Mouse (Mus musculus): ENCODE results near the gene Efnb3. TPM values are rescaled to one million over a fixed set of nuclear protein-coding genes. Genes with fewer than 3 reads are reported as not detected.
A peak's percentile ranks its signal among the peaks of the same experiment; 100 is the strongest.

Gene Efnb3
- polyA plus RNA-seq, 1 experiment from 2014 or later: 106 TPM

DNA sequence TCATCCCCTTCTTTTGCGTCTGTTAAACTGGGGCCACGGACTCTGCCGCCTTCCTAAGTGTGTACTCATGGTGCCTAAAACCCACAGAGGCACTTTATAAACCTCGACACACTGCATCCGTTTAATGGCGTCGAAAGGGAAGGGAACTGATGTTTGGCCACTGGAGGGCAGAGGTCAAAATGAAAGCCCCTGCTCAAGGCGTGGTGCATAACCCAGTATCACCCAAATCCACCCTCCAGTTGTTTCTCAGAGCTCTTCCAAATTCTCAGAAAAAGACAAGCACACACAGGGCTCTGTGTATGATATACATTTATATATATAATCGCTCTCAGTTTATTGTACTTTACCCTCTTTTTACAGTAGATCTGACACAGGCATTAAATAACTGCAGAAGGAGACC, 39.4 kb upstream of the Efnb3 start:
- peak overlapping the region; percentile 7; the same call in 1 of the 2 replicates for H3K4me2 ChIP-seq (replicated peaks)
- no peak overlapping the region for H3K9ac ChIP-seq
- no peaks in the 10 kb centered on the region for H3K36me3 ChIP-seq
- H3K4me3 ChIP-seq: no peak overlapping the region
- no peak for ATAC-seq (ENCODE audit: low FRiP score)
- peaks cover 26% of the 10 kb centered on the region for H3K4me1 ChIP-seq
- 0 out of 2 replicates have a peak, but pooled peaks cover 3% of the 10 kb centered on the region for H3K27me3 ChIP-seq
- WGBS: 8% methylated on average over 9 of the region's 9 CpGs
- H3K27ac ChIP-seq: peak overlapping the region; percentile 56; the same call in 1 of the 2 replicates
- H3K9me3 ChIP-seq (replicated peaks): no peaks in the 10 kb centered on the region

DNA sequence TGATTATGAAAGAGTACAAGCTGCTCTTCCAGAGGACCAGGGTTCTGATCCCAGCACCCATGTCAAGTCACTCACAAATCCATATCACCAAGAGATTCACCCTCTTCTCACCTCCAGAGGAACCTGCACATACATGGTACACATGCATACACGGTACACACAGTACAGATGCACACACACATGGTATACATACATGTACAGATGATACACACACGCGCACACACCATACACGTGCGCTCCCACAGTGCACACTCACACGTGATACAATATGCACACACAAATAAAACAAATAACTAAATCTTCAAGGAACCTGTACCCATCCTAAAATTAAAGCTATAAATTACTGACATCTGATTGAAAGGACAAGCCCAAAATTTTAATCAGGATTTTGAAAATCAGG, 34.8 kb upstream of the Efnb3 start:
- Histone ChIP-seq H3K4me2 (replicated peaks) (no peak overlapping the region), H3K27ac (no peak overlapping the region), H3K27me3 (no peaks in the 10 kb centered on the region), H3K36me3 (peaks cover 30% of the 10 kb centered on the region), H3K4me3 (no peak overlapping the region), H3K9me3 (replicated peaks) (no peaks in the 10 kb centered on the region), H3K4me1 (peaks cover 5% of the 10 kb centered on the region), H3K9ac (no peak overlapping the region)
- ATAC-seq (ENCODE audit: low FRiP score): no peak
- 95% methylated on average over 6 of the region's 6 CpGs for WGBS

DNA sequence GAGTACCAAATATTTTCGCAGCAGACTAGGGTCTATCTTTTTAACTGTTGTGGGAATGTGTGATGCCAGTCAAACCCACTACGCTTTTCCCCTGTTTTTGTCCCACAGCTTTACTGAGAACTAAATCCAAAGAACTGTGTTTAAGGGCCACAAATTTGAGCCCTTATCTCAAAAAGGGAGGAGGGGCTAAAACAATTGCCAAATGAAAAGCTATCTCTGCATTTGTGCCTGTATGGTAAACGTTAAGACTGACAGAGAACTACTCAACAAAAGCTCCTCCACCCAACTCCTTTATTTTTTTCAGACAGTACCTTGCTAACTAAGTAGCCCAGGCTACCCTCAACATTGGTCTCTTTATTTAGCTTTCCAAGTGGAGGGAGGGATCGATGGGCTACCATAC, 32.8 kb upstream of the Efnb3 start:
- no peak overlapping the region for H3K9ac ChIP-seq
- ATAC-seq (ENCODE audit: low FRiP score): no peak
- no peak overlapping the region for H3K4me2 ChIP-seq (replicated peaks)
- no peak overlapping the region for H3K27ac ChIP-seq
- peaks cover 50% of the 10 kb centered on the region for H3K36me3 ChIP-seq
- H3K4me3 ChIP-seq: no peak overlapping the region
- no peaks in the 10 kb centered on the region for H3K27me3 ChIP-seq
- H3K9me3 ChIP-seq (replicated peaks): no peaks in the 10 kb centered on the region
- H3K4me1 ChIP-seq: no peaks in the 10 kb centered on the region
- WGBS: 87% methylated on average over 4 of the region's 4 CpGs

DNA sequence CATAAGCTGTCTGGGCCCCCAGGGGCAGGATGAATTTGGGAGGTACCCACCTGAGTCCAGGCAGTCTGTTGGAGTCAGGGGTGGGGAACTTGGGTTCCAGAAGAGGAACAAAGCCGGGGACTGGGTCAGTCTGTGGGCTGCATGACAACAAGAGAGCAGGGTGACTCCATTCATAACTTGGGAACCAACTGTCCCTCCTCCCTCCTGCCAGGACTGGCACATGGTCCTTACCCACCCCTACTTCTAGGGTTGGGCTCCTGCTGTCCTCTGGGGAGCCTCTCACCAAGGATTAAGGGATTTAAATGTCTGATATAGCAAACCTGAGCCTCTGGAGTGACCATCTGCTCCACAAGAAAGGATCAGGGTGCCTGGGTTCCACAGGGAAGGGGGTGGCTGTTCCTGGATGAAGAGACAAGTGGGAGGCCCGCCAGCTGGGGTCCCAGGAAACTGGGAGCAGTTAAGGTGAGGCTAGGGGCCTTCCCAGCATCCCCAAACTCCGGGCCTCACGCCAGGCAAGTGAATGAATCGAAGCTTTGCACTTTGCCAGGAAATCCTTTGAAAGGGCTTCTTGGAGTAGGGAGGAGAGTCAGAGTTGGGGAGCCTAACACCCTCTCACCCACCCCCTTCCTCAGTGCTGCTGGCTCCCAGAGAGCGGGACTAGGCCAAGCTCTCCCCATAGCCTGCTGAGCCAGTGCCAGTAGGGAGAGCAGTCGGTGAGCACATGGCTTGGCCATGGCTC, 32.1 kb upstream of the Efnb3 start:
- Histone ChIP-seq H3K4me2 (replicated peaks) (no peak overlapping the region), H3K4me3 (no peak overlapping the region), H3K4me1 (no peaks in the 10 kb centered on the region), H3K9me3 (replicated peaks) (no peaks in the 10 kb centered on the region), H3K27ac (0 out of 2 replicates have a peak overlapping the region, but pooled peaks have one; percentile 23), H3K27me3 (no peaks in the 10 kb centered on the region), H3K9ac (no peak overlapping the region), H3K36me3 (peaks cover 58% of the 10 kb centered on the region)
- 85% methylated on average over 7 of the region's 7 CpGs for WGBS
- ATAC-seq (ENCODE audit: low FRiP score): no peak

DNA sequence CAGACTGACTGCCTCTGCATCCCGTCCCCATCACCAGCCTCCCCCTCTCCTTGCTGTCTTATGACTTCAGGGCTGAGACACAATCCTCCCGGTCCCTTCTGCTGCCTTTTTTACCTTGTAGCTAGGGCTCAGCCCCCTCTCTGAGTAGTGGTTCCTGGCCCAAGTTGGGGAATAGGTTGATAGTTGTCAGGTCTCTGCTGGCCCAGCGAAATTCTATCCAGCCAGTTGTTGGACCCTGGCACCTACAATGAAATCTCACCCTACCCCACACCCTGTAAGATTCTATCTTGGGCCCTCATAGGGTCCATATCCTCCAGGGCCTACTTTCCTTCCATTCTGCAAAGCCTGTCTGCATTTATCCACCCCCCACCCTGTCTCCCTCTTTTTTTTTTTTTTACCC, 31.4 kb upstream of the Efnb3 start:
- Histone ChIP-seq H3K4me2 (replicated peaks) (no peak overlapping the region), H3K4me1 (no peaks in the 10 kb centered on the region), H3K9ac (no peak overlapping the region), H3K9me3 (replicated peaks) (no peaks in the 10 kb centered on the region), H3K36me3 (peaks cover 64% of the 10 kb centered on the region), H3K4me3 (no peak overlapping the region), H3K27ac (no peak overlapping the region), H3K27me3 (no peaks in the 10 kb centered on the region)
- ATAC-seq (ENCODE audit: low FRiP score): no peak
- WGBS: 86% methylated on average over 3 of the region's 3 CpGs

DNA sequence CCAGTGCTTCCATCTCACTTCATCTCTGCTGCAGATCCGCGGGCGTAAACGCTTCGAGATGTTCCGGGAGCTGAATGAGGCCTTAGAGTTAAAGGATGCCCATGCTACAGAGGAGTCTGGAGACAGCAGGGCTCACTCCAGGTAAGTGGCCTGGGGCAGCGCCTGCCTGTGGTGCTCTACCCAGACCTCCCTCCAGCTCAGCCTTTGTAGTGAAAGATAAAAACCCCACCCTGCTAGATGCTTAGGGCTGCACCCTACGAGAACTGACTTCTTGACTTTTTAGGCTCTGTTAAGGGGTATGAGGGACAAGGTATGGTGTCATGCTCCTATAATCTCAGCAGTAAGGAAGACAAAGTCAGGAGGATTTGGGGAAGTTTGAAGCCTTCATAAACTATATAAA, 30.6 kb upstream of the Efnb3 start:
- no peaks in the 10 kb centered on the region for H3K4me1 ChIP-seq
- no peak overlapping the region for H3K4me3 ChIP-seq
- no peak overlapping the region for H3K9ac ChIP-seq
- 97% methylated on average over 8 of the region's 8 CpGs for WGBS
- no peak for ATAC-seq (ENCODE audit: low FRiP score)
- H3K4me2 ChIP-seq (replicated peaks): no peak overlapping the region
- H3K9me3 ChIP-seq (replicated peaks): no peaks in the 10 kb centered on the region
- H3K36me3 ChIP-seq: peaks cover 64% of the 10 kb centered on the region
- H3K27me3 ChIP-seq: no peaks in the 10 kb centered on the region
- no peak overlapping the region for H3K27ac ChIP-seq

DNA sequence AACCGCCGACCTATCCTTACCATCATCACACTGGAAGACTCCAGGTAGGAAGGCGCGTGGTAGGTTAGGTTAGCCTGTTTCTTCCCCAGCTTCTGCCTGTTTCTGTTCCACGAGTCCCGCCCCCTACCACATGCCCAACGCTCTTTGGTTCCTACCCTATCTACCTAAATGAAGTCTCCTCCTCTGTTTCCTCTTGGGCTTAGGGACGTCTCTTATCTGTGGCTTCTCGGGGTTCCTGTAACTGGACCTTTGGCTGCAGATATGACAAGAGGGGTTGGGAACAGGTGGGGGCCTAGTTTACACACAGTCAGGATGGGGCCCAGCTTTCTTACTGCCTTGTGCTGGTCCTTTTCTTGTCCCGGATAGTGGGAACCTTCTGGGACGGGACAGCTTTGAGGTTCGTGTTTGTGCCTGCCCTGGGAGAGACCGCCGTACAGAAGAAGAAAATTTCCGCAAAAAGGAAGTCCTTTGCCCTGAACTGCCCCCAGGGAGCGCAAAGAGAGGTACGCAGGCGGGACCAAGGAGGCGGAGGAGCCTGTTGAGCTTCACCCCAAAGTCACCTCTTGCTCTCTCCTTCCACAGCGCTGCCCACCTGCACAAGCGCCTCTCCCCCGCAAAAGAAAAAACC, 29.3 kb upstream of the Efnb3 start:
- no peaks in the 10 kb centered on the region for H3K4me1 ChIP-seq
- 93% methylated on average over 22 of the region's 22 CpGs for WGBS
- H3K9ac ChIP-seq: no peak overlapping the region
- H3K4me2 ChIP-seq (replicated peaks): no peak overlapping the region
- H3K27me3 ChIP-seq: no peaks in the 10 kb centered on the region
- H3K9me3 ChIP-seq (replicated peaks): no peaks in the 10 kb centered on the region
- no peak overlapping the region for H3K4me3 ChIP-seq
- ATAC-seq (ENCODE audit: low FRiP score): no peak
- H3K36me3 ChIP-seq: peaks cover 64% of the 10 kb centered on the region
- no peak overlapping the region for H3K27ac ChIP-seq

DNA sequence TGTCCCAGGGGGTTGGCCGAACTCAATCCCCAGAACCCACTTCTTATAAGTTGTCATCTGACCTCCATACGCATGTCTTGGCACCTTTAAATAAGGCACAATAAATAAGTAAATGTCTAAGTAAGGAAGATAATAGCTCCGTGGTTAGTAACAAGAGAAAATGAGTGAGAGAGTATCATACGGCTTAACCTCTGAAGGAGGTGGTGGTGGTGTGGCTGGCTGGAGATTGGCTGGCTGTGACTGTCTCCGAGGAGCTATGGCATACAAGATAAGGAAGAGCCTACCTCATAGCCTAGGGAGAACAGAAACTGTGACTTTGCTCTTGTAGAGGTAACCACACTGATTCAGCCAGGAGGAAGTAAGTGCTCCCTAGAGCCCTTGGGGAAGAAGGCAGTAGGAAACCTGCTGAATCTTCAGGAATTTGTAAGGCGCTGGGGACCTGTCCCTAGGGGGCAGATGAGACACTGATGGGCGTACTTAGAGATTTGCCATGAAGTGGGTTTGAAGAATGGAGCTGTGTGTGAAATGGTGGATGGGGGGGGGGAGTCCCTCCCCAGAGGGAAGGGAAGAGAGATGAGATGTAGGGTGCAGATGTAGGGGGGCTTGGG, 25.8 kb upstream of the Efnb3 start:
- H3K9me3 ChIP-seq (replicated peaks): no peaks in the 10 kb centered on the region
- no peak overlapping the region for H3K4me3 ChIP-seq
- no peaks in the 10 kb centered on the region for H3K27me3 ChIP-seq
- no peak for ATAC-seq (ENCODE audit: low FRiP score)
- no peak overlapping the region for H3K4me2 ChIP-seq (replicated peaks)
- H3K36me3 ChIP-seq: peaks cover 44% of the 10 kb centered on the region
- 80% methylated on average over 7 of the region's 7 CpGs for WGBS
- no peak overlapping the region for H3K27ac ChIP-seq
- no peak overlapping the region for H3K9ac ChIP-seq
- H3K4me1 ChIP-seq: peaks cover 9% of the 10 kb centered on the region

DNA sequence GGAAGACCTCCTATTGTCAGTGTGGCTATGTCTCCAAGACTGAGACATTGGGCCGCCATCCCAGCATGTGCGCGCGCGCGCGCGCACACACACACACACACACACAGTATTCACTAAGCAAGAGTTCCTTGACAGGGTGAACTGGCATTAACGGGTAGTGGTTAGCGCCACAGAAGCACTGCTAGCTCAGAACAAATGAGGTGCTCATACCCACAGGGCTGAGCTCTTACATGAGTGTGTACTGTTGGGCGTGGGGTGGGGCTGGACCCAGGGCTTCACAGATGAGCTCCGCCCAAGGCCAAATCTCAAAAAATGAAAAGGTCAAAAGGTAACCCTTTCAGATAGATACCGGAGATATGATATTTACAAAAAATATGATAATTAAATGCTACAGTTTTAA, 24.9 kb upstream of the Efnb3 start:
- peaks cover 35% of the 10 kb centered on the region for H3K36me3 ChIP-seq
- no peak overlapping the region for H3K4me3 ChIP-seq
- peaks cover 9% of the 10 kb centered on the region for H3K4me1 ChIP-seq
- H3K9me3 ChIP-seq (replicated peaks): no peaks in the 10 kb centered on the region
- no peak for ATAC-seq (ENCODE audit: low FRiP score)
- H3K27ac ChIP-seq: no peak overlapping the region
- H3K4me2 ChIP-seq (replicated peaks): no peak overlapping the region
- WGBS: 97% methylated on average over 13 of the region's 13 CpGs
- H3K9ac ChIP-seq: no peak overlapping the region
- H3K27me3 ChIP-seq: no peaks in the 10 kb centered on the region

DNA sequence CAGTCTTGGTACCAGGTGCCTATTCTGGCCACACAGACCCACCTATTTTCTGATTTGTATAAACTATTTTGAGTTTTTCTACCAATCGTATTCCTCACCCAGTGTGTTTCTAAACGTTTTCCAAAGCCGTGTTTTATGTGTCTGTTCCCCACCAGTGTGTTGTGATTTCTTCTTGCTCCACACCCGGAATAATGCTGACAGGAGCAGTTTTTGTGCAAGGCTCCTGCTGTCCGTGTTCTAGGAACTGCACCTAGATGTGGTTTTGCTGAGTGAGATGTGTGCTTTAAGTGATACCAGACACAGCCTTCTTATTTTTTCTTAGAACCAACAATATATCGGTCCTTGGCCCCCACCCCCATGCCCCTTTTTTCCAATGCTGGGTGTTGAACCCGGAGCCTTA, 24.0 kb upstream of the Efnb3 start:
- no peak overlapping the region for H3K9ac ChIP-seq
- no peaks in the 10 kb centered on the region for H3K27me3 ChIP-seq
- no peak for ATAC-seq (ENCODE audit: low FRiP score)
- no peaks in the 10 kb centered on the region for H3K9me3 ChIP-seq (replicated peaks)
- H3K4me1 ChIP-seq: peaks cover 9% of the 10 kb centered on the region
- no peak overlapping the region for H3K4me2 ChIP-seq (replicated peaks)
- 89% methylated on average over 7 of the region's 7 CpGs for WGBS
- no peak overlapping the region for H3K27ac ChIP-seq
- H3K4me3 ChIP-seq: no peak overlapping the region
- H3K36me3 ChIP-seq: peaks cover 26% of the 10 kb centered on the region

DNA sequence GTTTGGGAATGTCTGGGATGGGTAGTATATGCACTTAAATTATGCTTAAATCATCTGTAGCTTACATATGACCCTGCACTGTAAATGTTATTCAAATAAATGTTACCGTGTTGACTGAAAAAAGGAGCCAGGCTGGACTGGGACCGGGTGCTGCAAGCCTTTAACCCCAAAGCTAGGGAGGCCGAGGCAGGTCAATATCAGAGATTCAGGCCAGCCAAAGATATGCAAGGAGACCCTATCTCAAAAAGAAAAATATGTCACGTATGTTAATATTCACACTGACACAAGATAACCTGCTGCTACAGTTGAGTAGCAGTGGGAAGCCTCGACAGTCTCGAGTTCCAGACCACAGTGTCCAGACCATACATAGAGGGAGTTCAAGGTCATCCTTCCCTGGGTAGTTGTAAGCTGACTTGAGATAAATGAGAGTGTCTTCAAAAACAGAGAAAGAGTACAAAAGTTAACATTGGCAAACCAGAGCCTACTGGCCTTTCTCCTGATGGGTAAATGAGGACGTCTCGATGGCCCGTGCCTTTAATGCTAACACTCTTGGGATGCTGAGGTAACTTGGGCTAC, 22.3 kb upstream of the Efnb3 start:
- Histone ChIP-seq H3K4me3 (peak overlapping the region; percentile 62), H3K4me1 (peaks cover 22% of the 10 kb centered on the region), H3K27ac (no peak overlapping the region), H3K4me2 (replicated peaks) (peak overlapping the region; percentile 70), H3K27me3 (no peaks in the 10 kb centered on the region), H3K9me3 (replicated peaks) (no peaks in the 10 kb centered on the region), H3K36me3 (peaks cover 9% of the 10 kb centered on the region), H3K9ac (peak overlapping the region; percentile 84; the same call in 1 of the 2 replicates)
- no peak for ATAC-seq (ENCODE audit: low FRiP score)
- WGBS: 58% methylated on average over 9 of the region's 9 CpGs

DNA sequence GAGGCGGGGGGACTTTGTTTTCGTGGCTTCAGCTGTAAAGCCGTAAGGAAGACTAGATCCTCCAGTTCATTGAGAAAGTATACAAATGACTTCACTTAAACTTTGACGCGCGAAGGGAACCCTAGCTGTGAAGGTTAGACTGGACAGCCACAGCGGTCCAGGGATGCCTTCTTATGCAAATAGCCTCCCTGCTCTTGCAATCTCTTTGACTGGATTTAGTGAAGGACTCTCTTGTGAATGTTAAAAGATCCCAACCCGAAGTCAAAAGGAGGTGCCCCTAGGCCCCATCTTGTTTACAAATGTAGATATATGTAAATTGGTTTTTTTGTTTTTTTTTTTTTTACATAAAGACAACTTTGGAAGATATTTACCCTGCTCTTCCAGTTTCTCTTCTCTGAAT, 21.8 kb upstream of the Efnb3 start:
- peak overlapping the region; percentile 70 for H3K4me2 ChIP-seq (replicated peaks)
- H3K9me3 ChIP-seq (replicated peaks): no peaks in the 10 kb centered on the region
- H3K36me3 ChIP-seq: peaks cover 4% of the 10 kb centered on the region; the same call in 1 of the 2 replicates
- WGBS: 2% methylated on average over 8 of the region's 8 CpGs
- no peaks in the 10 kb centered on the region for H3K27me3 ChIP-seq
- peak overlapping the region; percentile 62 for H3K4me3 ChIP-seq
- H3K27ac ChIP-seq: peak overlapping the region; percentile 86
- H3K9ac ChIP-seq: peak overlapping the region; percentile 84
- ATAC-seq (ENCODE audit: low FRiP score): no peak
- peaks cover 27% of the 10 kb centered on the region for H3K4me1 ChIP-seq
